Mouse (Mus musculus) neural tube, embryonic 12.5 days (tissue): ENCODE measurements around the gene Rplp2. TPM values are rescaled to one million over a fixed set of nuclear protein-coding genes. Genes with fewer than 3 reads are reported as not detected.
"Not testable (repeated sequence)": the region's sequence is repeated elsewhere in the genome, so short reads cannot be mapped to it uniquely, and the experiment has no call there.

Experiments
- ATAC-seq: fragments of 200-750 bp; cut with Nextera tagmentation; 2 replicates; pipeline ENCODE4 v1.8.0; 2017; ENCODE audit warnings: low read depth, mild to moderate bottlenecking, moderate TSS enrichment, moderate library complexity; ENCODE audit not compliant: low FRiP score
- H3K27ac ChIP-seq: fragments of 300-500 bp; sonication (generic); 2 replicates; pipeline ENCODE4 v1.5.1; 2016
- H3K27me3 ChIP-seq: fragments of 300-500 bp; sonication (generic); replicated peaks from 2 replicates; pipeline ENCODE4 v1.6.1; 2016; ENCODE audit warnings: mild to moderate bottlenecking
- H3K36me3 ChIP-seq: fragments of 300-500 bp; sonication (generic); 2 replicates; pipeline ENCODE4 v1.6.1; 2016; ENCODE audit warnings: mild to moderate bottlenecking
- H3K4me1 ChIP-seq: fragments of 300-500 bp; sonication (generic); 2 replicates; pipeline ENCODE4 v1.6.1; 2016
- H3K4me2 ChIP-seq: fragments of 300-500 bp; sonication (generic); replicated peaks from 2 replicates; pipeline ENCODE4 v1.6.1; 2016; ENCODE audit warnings: mild to moderate bottlenecking
- H3K4me3 ChIP-seq: fragments of 300-500 bp; sonication (generic); 2 replicates; pipeline ENCODE4 v1.5.1; 2016
- H3K9ac ChIP-seq: fragments of 300-500 bp; sonication (generic); 2 replicates; pipeline ENCODE4 v1.6.1; 2016; ENCODE audit warnings: mild to moderate bottlenecking
- H3K9me3 ChIP-seq: fragments of 300-500 bp; sonication (generic); 2 replicates; pipeline ENCODE4 v1.6.1; 2016; ENCODE audit warnings: mild to moderate bottlenecking
- WGBS: fragments of 180-500 bp; shearing (Covaris S2); methylation state at CpG from one replicate; pipeline ENCODE4 v1.1.7; 2016; 5-methylcytosine and 5-hydroxymethylcytosine counted together
- polyA plus RNA-seq: library from polyadenylated mRNA; unstranded; fragments of >200 nt; fragmentation: Nextera tagmentation; extraction: Ambion mirVana; gene quantifications from 2 replicates; pipeline ENCODE4 v1.2.1, GENCODE M21; 2016

Gene Rplp2
- polyA plus RNA-seq, 1 experiment from 2014 or later = 803 TPM

DNA sequence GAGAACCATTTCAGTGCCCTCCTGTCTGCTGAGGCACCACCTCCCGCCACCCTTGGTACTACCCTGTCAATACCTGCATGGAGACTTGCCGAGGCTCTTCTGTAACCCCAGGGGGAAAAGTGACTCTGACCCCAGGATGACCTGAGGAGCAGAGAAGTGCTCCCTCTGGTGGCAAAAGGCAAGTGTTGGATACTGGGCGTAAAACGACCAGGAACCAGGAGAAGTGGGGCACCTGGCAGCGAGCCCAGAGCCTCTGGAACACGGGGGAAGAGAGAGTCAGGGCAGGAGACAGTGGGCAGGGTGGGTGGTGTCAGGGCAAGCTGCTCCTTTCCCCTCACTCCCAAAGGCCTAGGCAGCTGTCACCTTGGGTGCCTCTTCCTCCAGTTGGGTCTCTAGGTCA lies 6.6 kb upstream of the Rplp2 start:
- Histone ChIP-seq H3K4me1 (peaks cover 44% of the 10 kb centered on the region), H3K9ac (0 out of 2 replicates have a peak overlapping the region, but pooled peaks have one; percentile 26), H3K4me3 (no peak overlapping the region), H3K27ac (no peak overlapping the region), H3K27me3 (no peaks in the 10 kb centered on the region), H3K4me2 (no peak overlapping the region), H3K9me3 (no peaks in the 10 kb centered on the region), H3K36me3 (peaks cover 29% of the 10 kb centered on the region)
- WGBS = 31% methylated on average over 6 of the region's 6 CpGs
- ATAC-seq = no peak

DNA sequence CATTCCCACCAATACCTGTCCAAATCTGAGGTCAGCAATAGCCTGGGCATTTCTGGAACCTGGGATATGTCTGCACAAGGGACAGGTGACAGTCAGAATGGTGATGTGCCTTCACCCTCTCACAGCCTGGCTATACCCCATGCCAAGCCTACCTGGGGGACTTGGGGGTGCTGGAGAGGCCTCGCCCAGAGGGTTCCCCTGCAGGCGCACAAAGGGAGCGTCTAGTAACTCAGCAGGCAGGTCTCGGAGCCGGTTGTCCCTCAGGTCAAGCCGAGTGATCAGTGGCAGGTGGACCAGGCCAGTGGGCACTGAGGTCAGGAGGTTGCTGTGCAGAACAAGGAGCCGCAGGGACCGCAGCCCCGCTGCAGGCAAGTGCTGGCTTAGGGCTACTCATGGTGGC lies 5.7 kb upstream of the Rplp2 start:
- Histone ChIP-seq H3K9me3 (no peaks in the 10 kb centered on the region), H3K4me3 (no peak overlapping the region), H3K27me3 (no peaks in the 10 kb centered on the region), H3K4me1 (peaks cover 36% of the 10 kb centered on the region), H3K36me3 (peaks cover 29% of the 10 kb centered on the region), H3K9ac (no peak overlapping the region), H3K27ac (no peak overlapping the region), H3K4me2 (no peak overlapping the region; the same call in 1 of the 2 replicates)
- ATAC-seq = no peak
- WGBS = 90% methylated on average over 9 of the region's 9 CpGs

- peaks cover 29% of the 10 kb centered on the region for H3K4me1 ChIP-seq
- peaks cover 29% of the 10 kb centered on the region for H3K36me3 ChIP-seq
- no peaks in the 10 kb centered on the region for H3K27me3 ChIP-seq
- no peak overlapping the region for H3K27ac ChIP-seq
- WGBS = 95% methylated on average over 13 of the region's 13 CpGs
- peak overlapping the region; percentile 78 for H3K4me2 ChIP-seq
- ATAC-seq = no peak
- no peak overlapping the region for H3K4me3 ChIP-seq
- no peaks in the 10 kb centered on the region for H3K9me3 ChIP-seq
- peak overlapping the region; percentile 51 for H3K9ac ChIP-seq
These were observed 5.0 kb upstream of the Rplp2 start for GRCm38 (mm10) chr7:141442199-141442598.

DNA sequence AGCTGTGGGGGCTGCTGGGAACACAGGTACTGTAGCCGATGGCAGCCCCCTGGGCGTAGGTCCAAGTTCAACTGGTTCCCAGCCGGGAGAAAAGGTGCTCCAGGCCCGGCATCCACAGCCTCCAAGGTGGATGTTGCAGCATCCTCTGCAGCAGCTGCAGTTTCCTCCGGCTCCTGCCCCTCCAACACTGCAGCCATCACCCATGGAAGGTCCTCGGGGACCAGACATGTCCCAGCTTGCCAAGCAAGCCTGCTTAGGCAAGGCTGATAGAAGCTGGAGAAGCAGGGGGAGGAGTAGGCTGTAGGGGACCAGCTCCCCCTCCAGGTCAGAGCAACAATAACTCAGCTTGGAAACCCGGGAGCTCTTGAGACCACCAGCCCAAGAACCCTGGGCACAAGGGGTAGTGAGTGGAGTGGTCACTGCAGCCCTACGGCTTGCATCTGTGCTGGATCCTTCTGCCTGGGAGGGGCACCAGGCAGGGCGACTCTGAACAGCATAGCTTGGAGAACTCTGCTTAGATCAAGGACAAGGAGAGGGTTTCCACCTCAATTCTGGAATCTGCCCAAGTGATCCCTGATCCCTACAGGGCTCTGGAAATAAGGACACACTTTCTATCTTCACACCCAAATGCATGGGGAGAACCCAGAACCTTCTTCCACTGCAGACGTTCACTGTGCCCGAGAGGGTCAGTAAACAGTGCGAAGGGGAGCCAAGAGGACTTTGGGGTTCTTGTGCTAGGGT lies 3.9 kb upstream of the Rplp2 start:
- Histone ChIP-seq H3K4me3 (peak overlapping the region; percentile 33), H3K9me3 (no peaks in the 10 kb centered on the region), H3K9ac (peak overlapping the region; percentile 51), H3K36me3 (peaks cover 29% of the 10 kb centered on the region), H3K4me2 (peak overlapping the region; percentile 78), H3K4me1 (peaks cover 26% of the 10 kb centered on the region), H3K27ac (no peak overlapping the region), H3K27me3 (no peaks in the 10 kb centered on the region)
- ATAC-seq = no peak
- 24% methylated on average over 12 of the region's 12 CpGs for WGBS

DNA sequence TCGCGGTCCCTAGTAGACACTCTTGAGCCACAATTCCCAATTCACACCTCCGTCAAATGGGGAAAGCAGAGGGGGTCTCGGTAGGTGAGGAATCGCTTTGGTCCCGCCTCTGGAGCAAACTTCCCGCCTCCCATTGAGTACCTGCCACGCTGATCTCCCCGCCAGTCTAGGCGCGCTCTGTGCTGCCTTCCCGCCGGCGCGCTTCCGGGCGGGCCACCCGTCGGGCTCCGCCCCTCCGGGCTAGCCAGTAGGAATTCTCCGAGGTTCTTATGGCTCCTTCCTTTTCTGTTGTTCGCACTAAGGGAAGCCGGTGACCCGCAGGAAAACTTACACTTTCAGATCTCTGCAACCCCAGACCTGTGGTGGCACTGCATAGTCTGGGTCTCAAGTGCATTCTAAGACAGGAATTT lies 3.3 kb upstream of the Rplp2 start, which contains the start of gene Pidd1:
Pidd1 (minus strand) TSS at position 198 of the 410 bp plus-strand sequence.
- Histone ChIP-seq H3K4me2 (peak within 1 kb of the TSS; percentile 78), H3K27me3 (no peaks in the 10 kb centered on the region), H3K4me3 (peak within 1 kb of the TSS; percentile 33), H3K9ac (peak within 1 kb of the TSS; percentile 51), H3K4me1 (peaks cover 32% of the 10 kb centered on the region), H3K9me3 (no peaks in the 10 kb centered on the region), H3K27ac (no peak within 1 kb of the TSS), H3K36me3 (peaks cover 28% of the 10 kb centered on the region)
- ATAC-seq = no peak; the same call in 1 of the 2 replicates
- WGBS = under 1% methylated on average over 25 of the region's 25 CpGs

DNA sequence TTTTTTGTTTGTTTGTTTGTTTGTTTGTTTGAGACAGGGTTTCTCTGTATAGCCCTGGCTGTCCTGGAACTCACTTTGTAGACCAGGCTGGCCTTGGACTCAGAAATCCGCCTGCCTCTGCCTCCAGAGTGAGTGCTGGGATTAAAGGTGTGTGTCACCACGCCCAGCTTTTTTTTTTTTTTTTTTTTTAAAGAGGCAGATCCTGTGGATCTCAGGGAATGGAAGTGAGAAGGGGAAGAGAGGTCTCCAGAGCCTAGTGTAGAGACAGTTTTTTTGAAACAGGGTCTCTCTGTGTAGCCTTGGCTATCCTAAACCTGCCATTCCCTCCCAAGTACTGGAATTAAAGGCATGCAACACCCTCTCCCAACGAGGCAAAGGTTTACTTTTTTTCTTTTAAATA lies 796 bp upstream of the Rplp2 start:
- ATAC-seq, H3K9ac ChIP-seq, H3K27me3 ChIP-seq, H3K9me3 ChIP-seq, H3K27ac ChIP-seq, H3K4me3 ChIP-seq: not testable (repeated sequence)
- Histone ChIP-seq H3K36me3 (peaks cover 29% of the 10 kb centered on the region), H3K4me1 (peaks cover 35% of the 10 kb centered on the region), H3K4me2 (peak overlapping the region; percentile 78; the same call in 1 of the 2 replicates)
- WGBS = 83% methylated on average over 3 of the region's 3 CpGs

DNA sequence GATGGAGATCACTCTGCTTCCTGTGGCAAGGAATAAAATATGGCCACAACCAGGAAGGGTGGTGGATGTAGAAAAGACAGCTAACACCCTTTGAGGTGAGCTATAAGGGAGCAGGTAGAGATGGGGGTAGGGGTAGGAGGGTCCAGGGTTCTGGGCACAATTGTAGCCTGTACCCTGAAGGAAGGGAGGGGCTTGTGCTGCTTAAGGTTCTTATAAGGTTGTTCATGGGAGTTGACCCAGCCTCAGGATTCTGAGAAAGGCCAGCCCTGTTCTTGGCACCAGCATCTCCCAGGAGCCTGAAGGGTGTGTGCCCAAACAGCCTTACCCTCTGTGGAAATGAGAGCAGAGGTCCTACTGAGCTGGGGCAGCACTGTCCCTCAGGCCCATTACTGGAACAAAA lies 4.8 kb downstream of the Rplp2 start:
- H3K4me1 ChIP-seq = peaks cover 29% of the 10 kb centered on the region
- ATAC-seq = no peak
- H3K27ac ChIP-seq = no peak overlapping the region
- no peak overlapping the region for H3K4me3 ChIP-seq
- H3K9ac ChIP-seq = no peak overlapping the region
- no peaks in the 10 kb centered on the region for H3K27me3 ChIP-seq
- H3K9me3 ChIP-seq = no peaks in the 10 kb centered on the region
- peaks cover 37% of the 10 kb centered on the region for H3K36me3 ChIP-seq
- no peak overlapping the region for H3K4me2 ChIP-seq

DNA sequence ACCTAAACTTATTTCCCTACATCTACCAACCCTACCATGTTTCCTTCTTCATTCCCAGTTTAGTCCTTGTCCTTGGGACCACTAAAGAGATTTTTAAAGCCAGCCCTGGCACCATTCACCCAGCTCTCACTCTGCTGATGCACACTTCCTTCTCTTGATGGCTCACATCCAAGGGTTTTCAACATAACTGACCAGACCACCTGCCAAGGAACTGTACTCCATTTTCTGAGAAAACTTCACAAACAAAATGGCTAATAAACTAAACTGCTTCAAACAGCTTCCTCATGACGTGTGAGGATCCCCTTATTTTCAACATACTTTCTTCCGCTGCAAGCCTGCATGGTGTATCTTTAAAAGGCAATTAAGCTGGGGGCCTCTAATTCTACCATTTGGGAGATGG lies 6.5 kb downstream of the Rplp2 start:
- H3K9me3 ChIP-seq = no peaks in the 10 kb centered on the region
- no peak overlapping the region for H3K27ac ChIP-seq
- no peak overlapping the region for H3K9ac ChIP-seq
- no peaks in the 10 kb centered on the region for H3K27me3 ChIP-seq
- no peak overlapping the region for H3K4me2 ChIP-seq
- 79% methylated on average over 2 of the region's 2 CpGs for WGBS
- peaks cover 22% of the 10 kb centered on the region for H3K4me1 ChIP-seq
- H3K36me3 ChIP-seq = peaks cover 35% of the 10 kb centered on the region
- no peak for ATAC-seq
- no peak overlapping the region for H3K4me3 ChIP-seq

DNA sequence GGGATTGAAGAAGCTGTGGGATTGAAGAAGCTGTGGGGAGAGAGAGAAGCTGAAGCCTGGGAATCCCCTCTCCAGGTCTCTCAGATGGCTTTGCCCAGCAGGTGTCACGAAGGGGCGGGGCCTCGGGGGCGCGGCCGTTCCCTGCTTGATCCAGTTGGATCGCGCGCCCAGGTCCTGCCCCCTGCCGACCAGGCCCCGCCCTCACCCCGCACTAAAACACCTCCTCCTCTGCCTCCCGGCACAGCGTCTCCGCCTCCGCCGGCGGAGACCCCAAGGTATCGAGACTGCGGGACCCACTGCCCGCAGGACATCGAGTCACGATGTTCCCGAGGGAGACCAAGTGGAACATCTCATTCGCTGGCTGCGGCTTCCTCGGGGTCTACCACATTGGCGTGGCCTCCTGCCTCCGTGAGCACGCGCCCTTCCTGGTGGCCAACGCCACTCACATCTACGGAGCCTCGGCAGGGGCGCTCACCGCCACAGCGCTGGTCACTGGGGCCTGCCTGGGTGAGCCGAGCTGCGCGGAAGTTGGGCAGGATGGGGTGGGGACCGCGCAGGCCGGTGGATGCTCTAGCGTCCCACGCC lies 7.9 kb downstream of the Rplp2 start, which contains the start of gene Pnpla2:
Pnpla2 (plus strand) TSS at position 232 of the 585 bp plus-strand sequence.
- under 1% methylated on average over 45 of the region's 45 CpGs for WGBS
- H3K27me3 ChIP-seq = peaks cover 9% of the 10 kb centered on the region

DNA sequence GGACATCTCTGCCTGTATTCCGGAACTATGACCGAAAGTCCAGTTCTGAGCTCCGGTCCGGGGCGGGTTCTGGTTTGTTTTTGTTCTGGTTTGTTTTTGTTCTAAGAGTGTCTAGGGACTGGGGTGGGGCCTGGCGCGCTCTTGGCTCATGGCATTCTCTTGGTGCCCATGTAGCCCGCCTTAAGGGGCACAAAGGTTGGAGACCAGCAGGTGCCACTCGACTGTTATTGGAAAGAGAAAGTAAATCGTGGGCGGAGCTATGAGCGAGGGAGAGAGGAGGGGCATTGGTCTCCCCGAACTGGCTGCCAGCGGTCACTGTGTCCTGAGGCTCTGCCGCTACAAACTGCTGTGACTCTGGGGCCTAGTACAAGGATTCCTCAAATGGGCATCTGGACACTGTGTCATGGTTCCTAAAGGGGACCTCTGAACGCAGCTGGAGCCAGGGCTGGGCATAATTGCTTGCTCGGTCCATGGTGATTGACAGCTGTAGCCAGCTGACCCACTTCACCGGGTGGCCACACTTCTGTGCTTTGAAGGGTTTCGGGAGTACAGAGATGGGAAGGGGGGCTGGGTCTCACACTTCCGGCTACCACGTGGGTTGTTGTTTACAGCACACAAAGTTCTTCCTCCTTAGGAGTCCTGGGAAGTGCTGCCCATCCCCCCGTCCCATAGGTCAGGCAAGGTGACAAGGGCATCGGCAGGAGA lies 8.6 kb downstream of the Rplp2 start:
- Histone ChIP-seq H3K4me1 (peaks cover 17% of the 10 kb centered on the region), H3K4me2 (peak overlapping the region; percentile 97), H3K36me3 (peaks cover 28% of the 10 kb centered on the region), H3K9ac (peak overlapping the region; percentile 73), H3K27ac (no peak overlapping the region), H3K27me3 (peaks cover 16% of the 10 kb centered on the region), H3K9me3 (no peaks in the 10 kb centered on the region), H3K4me3 (peak overlapping the region; percentile 60)
- 2% methylated on average over 23 of the region's 23 CpGs for WGBS
- ATAC-seq = peak; percentile 54

More for the DNA sequence above, 7.9 kb downstream of the Rplp2 start, which contains the start of gene Pnpla2:
- Histone ChIP-seq H3K27ac (no peak within 1 kb of the TSS), H3K9ac (peak within 1 kb of the TSS; percentile 73), H3K4me1 (peaks cover 17% of the 10 kb centered on the region), H3K4me2 (peak within 1 kb of the TSS; percentile 97), H3K9me3 (no peaks in the 10 kb centered on the region), H3K36me3 (peaks cover 35% of the 10 kb centered on the region), H3K4me3 (peak within 1 kb of the TSS; percentile 60)
- peak; percentile 78 for ATAC-seq

DNA sequence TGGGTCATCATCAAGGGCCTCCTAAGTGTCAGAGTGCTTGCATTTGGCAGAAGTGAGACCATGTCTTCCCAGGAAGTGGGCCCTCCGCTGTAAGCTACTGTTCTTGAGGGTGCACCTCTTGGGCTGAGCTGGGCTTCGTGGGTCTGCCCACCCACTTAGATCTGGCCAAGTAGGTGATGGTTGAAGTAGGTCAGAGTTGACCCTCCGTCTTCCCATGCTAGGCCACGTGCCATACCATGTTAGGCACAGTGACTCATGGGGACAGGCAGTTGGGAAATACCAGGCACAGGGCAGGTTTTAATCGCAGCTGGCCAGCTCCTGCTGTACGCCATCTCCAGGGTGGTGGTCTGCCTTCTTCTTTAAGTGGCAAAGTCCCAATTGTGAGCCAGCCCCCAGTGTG lies 9.6 kb downstream of the Rplp2 start:
- Histone ChIP-seq H3K27me3 (peaks cover 26% of the 10 kb centered on the region), H3K4me1 (peaks cover 22% of the 10 kb centered on the region), H3K4me3 (no peak overlapping the region), H3K27ac (no peak overlapping the region), H3K9ac (no peak overlapping the region), H3K36me3 (peaks cover 19% of the 10 kb centered on the region), H3K9me3 (no peaks in the 10 kb centered on the region), H3K4me2 (peak overlapping the region; percentile 97; the same call in 1 of the 2 replicates)
- ATAC-seq = no peak
- WGBS = 92% methylated on average over 6 of the region's 6 CpGs

DNA sequence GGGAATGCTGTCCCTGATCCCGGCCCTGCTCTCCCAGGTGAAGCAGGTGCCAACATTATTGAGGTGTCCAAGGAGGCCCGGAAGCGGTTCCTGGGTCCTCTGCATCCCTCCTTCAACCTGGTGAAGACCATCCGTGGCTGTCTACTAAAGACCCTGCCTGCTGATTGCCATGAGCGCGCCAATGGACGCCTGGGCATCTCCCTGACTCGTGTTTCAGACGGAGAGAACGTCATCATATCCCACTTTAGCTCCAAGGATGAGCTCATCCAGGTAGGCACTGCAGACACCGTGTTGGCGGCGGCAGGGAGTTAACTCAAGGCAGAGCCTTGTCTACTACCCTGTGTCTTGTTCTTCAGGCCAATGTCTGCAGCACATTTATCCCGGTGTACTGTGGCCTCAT lies 10.1 kb downstream of the Rplp2 start:
- no peak overlapping the region for H3K9ac ChIP-seq
- H3K36me3 ChIP-seq = peaks cover 14% of the 10 kb centered on the region
- no peak for ATAC-seq
- H3K27me3 ChIP-seq = peaks cover 31% of the 10 kb centered on the region
- no peak overlapping the region for H3K4me2 ChIP-seq
- H3K27ac ChIP-seq = no peak overlapping the region
- WGBS = 95% methylated on average over 14 of the region's 14 CpGs
- no peaks in the 10 kb centered on the region for H3K9me3 ChIP-seq
- H3K4me3 ChIP-seq = no peak overlapping the region
- H3K4me1 ChIP-seq = peaks cover 26% of the 10 kb centered on the region
